Mouse (Mus musculus) spleen, adult 18-20 months (tissue): ENCODE data around the gene Cbfa2t3.
A peak's percentile ranks its signal among the peaks of the same experiment; 100 is the strongest.

Experiments used
- DNase-seq, 2 experiments: peaks; one replicate each; pipeline ENCODE4 v3.0.0; 2022; ENCODE audit warnings: mixed read lengths in 2 of 2

Cbfa2t3 gene

GRCm38 (mm10) chr8:122717869-122718509, 19.1 kb upstream of the Cbfa2t3 start:
- DNase-seq: no peak

GRCm38 (mm10) chr8:122716566-122716965, 17.7 kb upstream of the Cbfa2t3 start:
- no peak for DNase-seq

- no peak for DNase-seq
Observed at GRCm38 (mm10) chr8:122713157-122713518, 14.2 kb upstream of the Cbfa2t3 start.

- no peak for DNase-seq
Observed at GRCm38 (mm10) chr8:122712411-122713156, 13.7 kb upstream of the Cbfa2t3 start.

GRCm38 (mm10) chr8:122711891-122712365, 13.0 kb upstream of the Cbfa2t3 start:
- DNase-seq: no peak

- no peak for DNase-seq
Observed at GRCm38 (mm10) chr8:122711480-122711879, 12.6 kb upstream of the Cbfa2t3 start.

GRCm38 (mm10) chr8:122709340-122710111, 10.6 kb upstream of the Cbfa2t3 start:
- DNase-seq: peak in 1 of 2 experiments; percentile 19

GRCm38 (mm10) chr8:122707184-122707583, 8.3 kb upstream of the Cbfa2t3 start:
- no peak for DNase-seq

GRCm38 (mm10) chr8:122705901-122706561, 7.1 kb upstream of the Cbfa2t3 start:
- DNase-seq: no peak

- DNase-seq: no peak
Observed at GRCm38 (mm10) chr8:122704612-122705011, 5.7 kb upstream of the Cbfa2t3 start.

GRCm38 (mm10) chr8:122702957-122703356, 4.0 kb upstream of the Cbfa2t3 start:
- no peak for DNase-seq

- DNase-seq: peak; percentile 56 to 64
Observed at GRCm38 (mm10) chr8:122702301-122702941, 3.5 kb upstream of the Cbfa2t3 start.

GRCm38 (mm10) chr8:122701441-122702185, 2.7 kb upstream of the Cbfa2t3 start:
- DNase-seq: peak; percentile 50 to 52

GRCm38 (mm10) chr8:122700628-122701027, 1.7 kb upstream of the Cbfa2t3 start:
- peak; percentile 68 to 79 for DNase-seq

- no peak for DNase-seq
Observed at GRCm38 (mm10) chr8:122698254-122698768, 598 bp downstream of the Cbfa2t3 start.

- no peak for DNase-seq
Observed at GRCm38 (mm10) chr8:122697586-122697985, 1.3 kb downstream of the Cbfa2t3 start.

- DNase-seq: peak in 1 of 2 experiments; percentile 65
Observed at GRCm38 (mm10) chr8:122697181-122697581, 1.7 kb downstream of the Cbfa2t3 start.

- DNase-seq: no peak
Observed at GRCm38 (mm10) chr8:122695438-122696042, 3.4 kb downstream of the Cbfa2t3 start.

- DNase-seq: no peak
Observed at GRCm38 (mm10) chr8:122692152-122692551, 6.8 kb downstream of the Cbfa2t3 start.

GRCm38 (mm10) chr8:122691018-122691417, 7.9 kb downstream of the Cbfa2t3 start:
- no peak for DNase-seq

GRCm38 (mm10) chr8:122689315-122689714, 9.6 kb downstream of the Cbfa2t3 start:
- DNase-seq: no peak
